Mouse (Mus musculus) leukemia stem cell, adult 10-12 weeks (primary cell): Measurements from ENCODE around the gene Gm14322. TPM values are rescaled to one million over a fixed set of nuclear protein-coding genes. Genes with fewer than 3 reads are reported as not detected.

Source experiments
- polyA plus RNA-seq: library from polyadenylated mRNA; stranded (reverse); fragments of >175 nt; gene quantifications from 2 replicates; pipeline ENCODE4 v1.2.3, GENCODE M21; 2012; ENCODE audit warnings: low replicate concordance

Gene Gm14322
- polyA plus RNA-seq: 0.78 TPM in 1 of 2 replicates, not detected in the other

DNA sequence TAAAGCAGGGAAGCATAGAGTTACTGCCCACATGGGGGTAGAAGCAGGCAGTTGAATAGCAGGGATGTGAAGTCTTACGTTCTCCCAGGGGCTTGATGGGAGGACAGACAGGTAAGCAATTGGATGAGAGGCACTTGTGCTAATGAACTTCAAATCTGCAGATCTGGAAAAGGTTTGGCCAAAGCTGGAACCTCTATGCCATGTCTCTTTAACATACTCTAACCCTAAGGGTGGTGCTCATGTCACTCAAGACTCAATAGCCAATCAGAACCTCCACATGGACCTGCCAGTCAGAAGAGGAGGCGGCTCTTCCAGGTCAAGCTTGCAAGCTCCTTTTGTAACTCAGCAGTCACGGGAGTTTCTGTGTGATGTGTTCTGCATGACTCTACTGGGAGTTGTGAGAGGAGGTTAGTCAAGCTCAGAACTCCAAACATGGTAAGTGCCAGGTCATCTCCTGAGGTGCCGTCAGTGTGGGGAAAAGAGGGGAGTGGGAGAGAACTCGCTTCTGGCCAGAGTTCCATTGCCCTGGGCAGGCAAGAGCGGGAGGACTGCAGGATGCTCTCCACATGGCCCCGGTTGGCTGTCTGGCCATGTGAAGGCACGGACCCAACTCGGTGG is at the start of gene Gm14322:
TSS of gene Gm14322 (plus strand) at position 348 of the 618 bp plus-strand sequence.

Other genes with a start within 250 kb of the Gm14322 start
- gene Gm14406, start 181.1 kb upstream of the Gm14322 start, polyA plus RNA-seq: not detected in 2 replicates
- gene Gm14325, start 81.0 kb downstream of the Gm14322 start, polyA plus RNA-seq: 0.18 TPM in 1 of 2 replicates, not detected in the other
- not detected in 2 replicates for gene Gm14327, start 137.8 kb downstream of the Gm14322 start, polyA plus RNA-seq
- gene Zfp972, start 166.3 kb downstream of the Gm14322 start, polyA plus RNA-seq: not detected in 2 replicates
- 0.25 and 0.88 TPM in 2 replicates for gene Gm14326, start 198.0 kb downstream of the Gm14322 start, polyA plus RNA-seq